Mouse (Mus musculus) kidney, embryonic 16.5 days (tissue): ENCODE results near the gene Mttp. TPM values are rescaled to one million over a fixed set of nuclear protein-coding genes. Genes with fewer than 3 reads are reported as not detected.
"Not testable (repeated sequence)": the region's sequence is repeated elsewhere in the genome, so short reads cannot be mapped to it uniquely, and the experiment has no call there.

Experiments
- ATAC-seq: fragments of 200-750 bp; cut with Nextera tagmentation; 2 replicates; pipeline ENCODE4 v1.8.0; 2017; ENCODE audit warnings: moderate TSS enrichment; ENCODE audit not compliant: low FRiP score, low TSS enrichment
- H3K27ac ChIP-seq: fragments of 300-500 bp; sonication (generic); 2 replicates; pipeline ENCODE4 v1.5.1; 2014; ENCODE audit warnings: low read length
- H3K27me3 ChIP-seq: fragments of 300-500 bp; sonication (generic); 2 replicates; pipeline ENCODE4 v1.6.1; 2014; ENCODE audit warnings: low read length, control low read depth, mixed read lengths; ENCODE audit not compliant: insufficient read depth
- H3K36me3 ChIP-seq: fragments of 300-500 bp; sonication (generic); 2 replicates; pipeline ENCODE4 v1.6.1; 2014; ENCODE audit warnings: low read length, control low read depth, mixed read lengths; ENCODE audit not compliant: insufficient read depth
- H3K4me1 ChIP-seq: fragments of 300-500 bp; sonication (generic); 2 replicates; pipeline ENCODE4 v1.6.1; 2014; ENCODE audit warnings: low read length, control low read depth, mixed read lengths; ENCODE audit not compliant: insufficient read depth
- H3K4me2 ChIP-seq: fragments of 300-500 bp; sonication (generic); replicated peaks from 2 replicates; pipeline ENCODE4 v1.6.1; 2014; ENCODE audit warnings: low read depth, low read length
- H3K4me3 ChIP-seq: fragments of 300-500 bp; sonication (generic); 2 replicates; pipeline ENCODE4 v1.5.1; 2014; ENCODE audit warnings: mild to moderate bottlenecking, low read length
- H3K9ac ChIP-seq: fragments of 300-500 bp; sonication (generic); replicated peaks from 2 replicates; pipeline ENCODE4 v1.6.1; 2014; ENCODE audit warnings: low read length
- H3K9me3 ChIP-seq: fragments of 300-500 bp; sonication (generic); 2 replicates; pipeline ENCODE4 v1.6.1; 2016; ENCODE audit warnings: low read length, control low read depth
- WGBS: fragments of 180-500 bp; shearing (Covaris S2); extraction: QIAGEN DNeasy Blood & Tissue Kit; methylation state at CpG from one replicate; pipeline ENCODE4 v1.1.7; 2014; 5-methylcytosine and 5-hydroxymethylcytosine counted together
- polyA plus RNA-seq: library from polyadenylated mRNA; unstranded; fragments of >200 nt; fragmentation: Nextera tagmentation; extraction: Ambion mirVana; gene quantifications from 2 replicates; pipeline ENCODE4 v1.2.1, GENCODE M21; 2015

The Mttp gene
- polyA plus RNA-seq, 1 experiment from 2014 or later: 8.1 TPM

- Histone ChIP-seq H3K9ac (no peak overlapping the region), H3K27ac (no peak overlapping the region), H3K36me3 (no peaks in the 10 kb centered on the region), H3K9me3 (no peaks in the 10 kb centered on the region), H3K4me3 (no peak overlapping the region), H3K27me3 (no peaks in the 10 kb centered on the region), H3K4me1 (peaks cover 4% of the 10 kb centered on the region), H3K4me2 (no peak overlapping the region)
- WGBS: 94% methylated on average over 6 of the region's 6 CpGs
- no peak for ATAC-seq
These were observed 5.1 kb downstream of the Mttp start for GRCm38 (mm10) chr3:138139663-138140062.

DNA sequence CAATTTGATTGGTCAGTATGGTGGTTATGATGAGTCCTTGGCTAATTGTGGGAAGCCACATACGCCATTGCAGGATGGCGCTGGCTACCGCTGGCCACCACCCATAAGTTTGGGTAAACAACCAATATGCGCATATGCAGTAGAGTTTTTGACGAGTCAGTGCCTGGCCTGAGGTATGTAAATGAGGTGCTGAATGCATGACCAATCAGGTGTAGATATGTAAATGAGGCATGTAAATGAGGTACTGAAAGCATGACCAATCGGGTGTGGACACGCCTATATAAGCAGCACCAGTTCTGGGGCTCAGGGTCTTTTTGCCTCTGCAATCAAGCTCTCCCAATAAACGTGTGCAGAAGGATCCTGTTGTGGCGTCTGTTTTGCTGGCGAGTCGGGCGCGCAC, 6.6 kb downstream of the Mttp start:
- not testable (repeated sequence) for H3K36me3 ChIP-seq, H3K9ac ChIP-seq, ATAC-seq, H3K27ac ChIP-seq, H3K4me3 ChIP-seq, H3K9me3 ChIP-seq, H3K4me2 ChIP-seq, H3K4me1 ChIP-seq, H3K27me3 ChIP-seq
- 97% methylated on average over 13 of the region's 13 CpGs for WGBS

DNA sequence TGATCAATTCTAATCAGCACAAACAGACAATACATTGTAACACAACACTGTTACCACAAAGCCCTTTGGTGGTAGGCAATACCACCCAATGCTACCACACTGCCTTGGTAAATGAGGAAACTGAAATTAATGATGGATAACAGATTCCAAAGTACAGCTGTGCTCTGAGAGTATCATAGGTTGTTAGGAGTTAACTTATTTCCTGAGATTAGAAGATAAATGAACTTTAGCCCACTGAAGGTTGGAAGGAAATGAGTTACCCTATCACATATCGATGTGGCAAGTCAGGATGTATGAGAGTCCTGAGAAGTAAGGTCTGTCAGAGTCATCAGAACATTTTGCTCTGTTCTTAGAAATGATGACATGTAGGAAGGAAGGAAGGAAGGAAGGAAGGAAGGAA, 10.2 kb downstream of the Mttp start:
- no peaks in the 10 kb centered on the region for H3K4me1 ChIP-seq
- no peaks in the 10 kb centered on the region for H3K36me3 ChIP-seq
- no peak overlapping the region for H3K4me2 ChIP-seq
- 42% methylated on average over 1 of the region's 1 CpGs for WGBS
- H3K4me3 ChIP-seq: no peak overlapping the region
- no peak for ATAC-seq
- no peak overlapping the region for H3K27ac ChIP-seq
- no peaks in the 10 kb centered on the region for H3K27me3 ChIP-seq
- no peak overlapping the region for H3K9ac ChIP-seq
- H3K9me3 ChIP-seq: no peaks in the 10 kb centered on the region

GRCm38 (mm10) chr3:138133916-138134315, 10.9 kb downstream of the Mttp start:
- Histone ChIP-seq H3K9me3 (no peaks in the 10 kb centered on the region), H3K4me3 (no peak overlapping the region), H3K4me2 (no peak overlapping the region), H3K9ac (no peak overlapping the region), H3K27ac (no peak overlapping the region), H3K4me1 (no peaks in the 10 kb centered on the region), H3K36me3 (no peaks in the 10 kb centered on the region), H3K27me3 (no peaks in the 10 kb centered on the region)
- WGBS: 84% methylated on average over 11 of the region's 11 CpGs
- no peak for ATAC-seq

GRCm38 (mm10) chr3:138133463-138133862, 11.3 kb downstream of the Mttp start:
- no peak overlapping the region for H3K27ac ChIP-seq
- H3K27me3 ChIP-seq: no peaks in the 10 kb centered on the region
- H3K4me1 ChIP-seq: no peaks in the 10 kb centered on the region
- no peak overlapping the region for H3K9ac ChIP-seq
- no peaks in the 10 kb centered on the region for H3K9me3 ChIP-seq
- no peaks in the 10 kb centered on the region for H3K36me3 ChIP-seq
- ATAC-seq: no peak
- H3K4me3 ChIP-seq: no peak overlapping the region
- H3K4me2 ChIP-seq: no peak overlapping the region
- WGBS: 80% methylated on average over 8 of the region's 8 CpGs

GRCm38 (mm10) chr3:138131168-138131567, 13.6 kb downstream of the Mttp start:
- Histone ChIP-seq H3K4me2 (no peak overlapping the region), H3K4me1 (no peaks in the 10 kb centered on the region), H3K4me3 (no peak overlapping the region), H3K9ac (no peak overlapping the region), H3K9me3 (no peaks in the 10 kb centered on the region), H3K27ac (no peak overlapping the region), H3K36me3 (no peaks in the 10 kb centered on the region), H3K27me3 (no peaks in the 10 kb centered on the region)
- 54% methylated on average over 9 of the region's 9 CpGs for WGBS
- ATAC-seq: no peak

GRCm38 (mm10) chr3:138130692-138131091, 14.1 kb downstream of the Mttp start:
- H3K9me3 ChIP-seq: no peaks in the 10 kb centered on the region
- 70% methylated on average over 1 of the region's 1 CpGs for WGBS
- no peaks in the 10 kb centered on the region for H3K4me1 ChIP-seq
- H3K4me3 ChIP-seq: no peak overlapping the region
- ATAC-seq: no peak
- H3K27me3 ChIP-seq: no peaks in the 10 kb centered on the region
- H3K36me3 ChIP-seq: no peaks in the 10 kb centered on the region
- no peak overlapping the region for H3K27ac ChIP-seq
- no peak overlapping the region for H3K9ac ChIP-seq
- H3K4me2 ChIP-seq: no peak overlapping the region

- H3K9me3 ChIP-seq: no peaks in the 10 kb centered on the region
- no peaks in the 10 kb centered on the region for H3K27me3 ChIP-seq
- no peaks in the 10 kb centered on the region for H3K36me3 ChIP-seq
- no peak overlapping the region for H3K4me2 ChIP-seq
- H3K4me1 ChIP-seq: peaks cover 5% of the 10 kb centered on the region; the same call in 1 of the 2 replicates
- H3K4me3 ChIP-seq: no peak overlapping the region
- no peak overlapping the region for H3K9ac ChIP-seq
- H3K27ac ChIP-seq: no peak overlapping the region
- WGBS: 90% methylated on average over 6 of the region's 6 CpGs
- ATAC-seq: no peak
These were observed 15.7 kb downstream of the Mttp start for GRCm38 (mm10) chr3:138129110-138129509.

DNA sequence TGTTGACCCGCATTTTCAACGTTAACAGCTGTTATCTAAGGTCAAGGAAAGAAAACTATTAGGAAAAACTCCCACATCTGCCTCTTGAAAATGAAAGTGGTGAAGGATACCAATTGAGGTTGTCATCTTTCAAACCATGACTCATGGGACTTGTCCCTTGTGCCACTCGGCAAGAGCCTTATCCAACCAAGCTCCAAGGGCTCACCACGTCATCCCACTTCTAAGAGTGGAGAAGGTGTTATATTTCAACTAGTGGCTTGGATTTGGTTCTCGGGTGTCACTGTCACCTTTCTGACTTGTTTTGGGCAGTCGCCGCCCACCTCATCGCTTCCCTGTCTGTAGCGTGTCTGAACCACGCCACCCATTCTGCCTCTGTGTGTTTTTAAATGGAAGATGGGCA, 20.9 kb downstream of the Mttp start:
- Histone ChIP-seq H3K9me3 (no peaks in the 10 kb centered on the region), H3K4me3 (no peak overlapping the region), H3K9ac (no peak overlapping the region), H3K4me2 (no peak overlapping the region), H3K27me3 (no peaks in the 10 kb centered on the region), H3K36me3 (no peaks in the 10 kb centered on the region), H3K4me1 (peaks cover 5% of the 10 kb centered on the region; the same call in 1 of the 2 replicates), H3K27ac (no peak overlapping the region)
- 54% methylated on average over 10 of the region's 10 CpGs for WGBS
- ATAC-seq: no peak

GRCm38 (mm10) chr3:138121461-138121860, 23.3 kb downstream of the Mttp start:
- no peaks in the 10 kb centered on the region for H3K36me3 ChIP-seq
- no peak overlapping the region for H3K27ac ChIP-seq
- no peak overlapping the region for H3K4me3 ChIP-seq
- no peaks in the 10 kb centered on the region for H3K27me3 ChIP-seq
- H3K4me2 ChIP-seq: no peak overlapping the region
- 88% methylated on average over 2 of the region's 2 CpGs for WGBS
- no peaks in the 10 kb centered on the region for H3K9me3 ChIP-seq
- no peak for ATAC-seq
- H3K9ac ChIP-seq: no peak overlapping the region
- peaks cover 5% of the 10 kb centered on the region; the same call in 1 of the 2 replicates for H3K4me1 ChIP-seq
